Mouse (Mus musculus) cerebellum, adult 2 months (tissue): Measurements from ENCODE around the gene Nckap1. TPM values are rescaled to one million over a fixed set of nuclear protein-coding genes. Genes with fewer than 3 reads are reported as not detected.
A peak's percentile ranks its signal among the peaks of the same experiment; 100 is the strongest.

Source experiments
- DNase-seq, 2 experiments: peaks; one replicate each; pipeline ENCODE4 v3.0.0; 2021
- H3K27ac ChIP-seq: fragments of 200-500 bp; 2 replicates; pipeline ENCODE4 v1.5.1; 2012; ENCODE audit warnings: low read length, control low read depth, inconsistent platforms; ENCODE audit not compliant: insufficient read depth
- H3K27me3 ChIP-seq: fragments of 200-500 bp; 2 replicates; pipeline ENCODE4 v1.6.1; 2012; ENCODE audit warnings: inconsistent platforms, mild to moderate bottlenecking, low read length, moderate library complexity; ENCODE audit not compliant: control insufficient read depth, insufficient read depth
- H3K4me1 ChIP-seq: fragments of 200-500 bp; 2 replicates; pipeline ENCODE4 v1.6.1; 2011; ENCODE audit warnings: low read length; ENCODE audit not compliant: control insufficient read depth, insufficient read depth
- H3K4me3 ChIP-seq: fragments of 200-500 bp; replicated peaks from 2 replicates; pipeline ENCODE3; 2011; ENCODE audit warnings: mild to moderate bottlenecking, low read depth, low read length, control low read depth; ENCODE audit not compliant: insufficient read depth
- CTCF ChIP-seq: fragments of 200-500 bp; IDR thresholded peaks from 2 replicates; pipeline ENCODE4 v1.5.1; 2011; ENCODE audit warnings: low read depth, mild to moderate bottlenecking, control low read depth, low read length, moderate library complexity, borderline replicate concordance; ENCODE audit not compliant: insufficient read depth
- POLR2A ChIP-seq: fragments of 200-500 bp; IDR thresholded peaks from 2 replicates; pipeline ENCODE4 v1.6.1; 2011; ENCODE audit warnings: low read length, control low read depth, borderline replicate concordance; ENCODE audit not compliant: insufficient read depth
- WGBS: fragments of 180-500 bp; shearing (Covaris S2); methylation state at CpG from one replicate; pipeline ENCODE4 v1.1.7; 2018; 5-methylcytosine and 5-hydroxymethylcytosine counted together
- polyA plus RNA-seq: library from polyadenylated mRNA; depleted of rRNA; stranded (reverse); fragments of >200 nt; gene quantifications from 2 replicates; pipeline ENCODE4 v1.2.3, GENCODE M21; 2012

Gene Nckap1
- polyA plus RNA-seq, 1 experiment = 173 TPM

- Histone ChIP-seq H3K27ac (no peak overlapping the region), H3K4me3 (no peak overlapping the region), H3K27me3 (no peaks in the 10 kb centered on the region), H3K4me1 (no peaks in the 10 kb centered on the region)
- TF ChIP-seq CTCF = no peak
- no peak for TF ChIP-seq POLR2A
- peak in 1 of 2 experiments; percentile 12 for DNase-seq
- 51% methylated on average over 19 of the region's 19 CpGs for WGBS
Measured at GRCm38 (mm10) chr2:80603771-80604426, 22.7 kb upstream of the Nckap1 start.

- DNase-seq = no peak
- Histone ChIP-seq H3K4me1 (no peaks in the 10 kb centered on the region), H3K4me3 (no peak overlapping the region), H3K27me3 (no peaks in the 10 kb centered on the region), H3K27ac (no peak overlapping the region)
- WGBS = 95% methylated on average over 13 of the region's 13 CpGs
- TF ChIP-seq POLR2A (no peak), CTCF (no peak)
Measured at GRCm38 (mm10) chr2:80602756-80603155, 21.6 kb upstream of the Nckap1 start.

- Histone ChIP-seq H3K4me3 (no peak overlapping the region), H3K27ac (no peak overlapping the region), H3K4me1 (no peaks in the 10 kb centered on the region), H3K27me3 (no peaks in the 10 kb centered on the region)
- TF ChIP-seq CTCF = no peak
- no peak for TF ChIP-seq POLR2A
- DNase-seq = no peak
Measured at GRCm38 (mm10) chr2:80600611-80601010, 19.4 kb upstream of the Nckap1 start.

- H3K4me3 ChIP-seq = no peak overlapping the region
- no peaks in the 10 kb centered on the region for H3K27me3 ChIP-seq
- H3K4me1 ChIP-seq = no peaks in the 10 kb centered on the region
- no peak overlapping the region for H3K27ac ChIP-seq
- no peak for TF ChIP-seq CTCF
- WGBS = 89% methylated on average over 3 of the region's 3 CpGs
- DNase-seq = no peak
Measured at GRCm38 (mm10) chr2:80599850-80600249, 18.7 kb upstream of the Nckap1 start.

- WGBS = 39% methylated on average over 5 of the region's 5 CpGs
- Histone ChIP-seq H3K4me1 (no peaks in the 10 kb centered on the region), H3K4me3 (no peak overlapping the region), H3K27ac (no peak overlapping the region), H3K27me3 (no peaks in the 10 kb centered on the region)
- TF ChIP-seq CTCF (no peak), POLR2A (no peak)
- no peak for DNase-seq
Measured at GRCm38 (mm10) chr2:80596960-80597359, 15.8 kb upstream of the Nckap1 start.

GRCm38 (mm10) chr2:80594215-80594918, 13.2 kb upstream of the Nckap1 start:
- no peaks in the 10 kb centered on the region for H3K27me3 ChIP-seq
- no peak for DNase-seq
- H3K27ac ChIP-seq = no peak overlapping the region
- no peaks in the 10 kb centered on the region for H3K4me1 ChIP-seq
- no peak for TF ChIP-seq CTCF
- TF ChIP-seq POLR2A = no peak
- H3K4me3 ChIP-seq = no peak overlapping the region
- WGBS = 78% methylated on average over 4 of the region's 4 CpGs

DNA sequence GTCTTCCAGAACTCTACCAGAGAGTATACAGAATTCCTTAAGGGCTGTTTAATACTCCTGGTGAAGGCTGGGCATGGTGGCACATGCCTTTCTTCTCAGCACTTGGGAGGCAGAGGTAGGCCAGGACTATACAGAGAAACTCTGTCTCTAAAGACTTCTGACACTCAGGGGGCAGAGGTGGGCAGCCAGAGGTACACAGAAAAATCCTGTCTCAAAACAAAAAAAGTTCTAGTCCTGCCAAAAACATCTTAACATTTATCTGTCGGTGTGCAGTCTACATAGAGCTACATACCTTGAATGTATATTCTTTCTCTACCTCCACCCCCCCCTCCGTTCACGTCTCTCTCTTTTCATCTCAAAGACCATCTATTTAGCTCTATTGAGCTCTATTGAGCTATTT, 1.2 kb upstream of the Nckap1 start:
- Histone ChIP-seq H3K4me3 (no peak overlapping the region), H3K27me3 (no peaks in the 10 kb centered on the region), H3K4me1 (peaks cover 3% of the 10 kb centered on the region; the same call in 1 of the 2 replicates), H3K27ac (no peak overlapping the region)
- WGBS = 92% methylated on average over 3 of the region's 3 CpGs
- no peak for TF ChIP-seq POLR2A
- no peak for TF ChIP-seq CTCF
- DNase-seq = no peak
